Mouse (Mus musculus) kidney, adult 2 months (tissue): ENCODE results near the gene Kiss1.

Experiments used
- CTCF ChIP-seq: fragments of 200-500 bp; conservative IDR thresholded peaks from 2 replicates; pipeline ENCODE4 v1.5.1; 2011; ENCODE audit warnings: low read depth, mild to moderate bottlenecking, control low read depth, low read length, moderate library complexity, mixed read lengths; ENCODE audit not compliant: insufficient read depth, insufficient read length
- POLR2A ChIP-seq: fragments of 200-500 bp; IDR thresholded peaks from one replicate; pipeline ENCODE4 v1.6.1; 2011; ENCODE audit warnings: low read depth, low read length, control low read depth

GRCm38 (mm10) chr1:133331142-133331541 lies 9.5 kb downstream of the Kiss1 start:
- TF ChIP-seq POLR2A (no peak), CTCF (no peak)
